Mouse (Mus musculus) cerebellum, adult 2 months (tissue): Measurements from ENCODE around the gene Cacna1s. TPM values are rescaled to one million over a fixed set of nuclear protein-coding genes. Genes with fewer than 3 reads are reported as not detected.

Experiments used
- DNase-seq, 2 experiments: peaks; one replicate each; pipeline ENCODE4 v3.0.0; 2021
- H3K27ac ChIP-seq: fragments of 200-500 bp; 2 replicates; pipeline ENCODE4 v1.5.1; 2012; ENCODE audit warnings: low read length, control low read depth, inconsistent platforms; ENCODE audit not compliant: insufficient read depth
- H3K27me3 ChIP-seq: fragments of 200-500 bp; 2 replicates; pipeline ENCODE4 v1.6.1; 2012; ENCODE audit warnings: inconsistent platforms, mild to moderate bottlenecking, low read length, moderate library complexity; ENCODE audit not compliant: control insufficient read depth, insufficient read depth
- H3K4me1 ChIP-seq: fragments of 200-500 bp; 2 replicates; pipeline ENCODE4 v1.6.1; 2011; ENCODE audit warnings: low read length; ENCODE audit not compliant: control insufficient read depth, insufficient read depth
- H3K4me3 ChIP-seq: fragments of 200-500 bp; replicated peaks from 2 replicates; pipeline ENCODE3; 2011; ENCODE audit warnings: mild to moderate bottlenecking, low read depth, low read length, control low read depth; ENCODE audit not compliant: insufficient read depth
- CTCF ChIP-seq: fragments of 200-500 bp; IDR thresholded peaks from 2 replicates; pipeline ENCODE4 v1.5.1; 2011; ENCODE audit warnings: low read depth, mild to moderate bottlenecking, control low read depth, low read length, moderate library complexity, borderline replicate concordance; ENCODE audit not compliant: insufficient read depth
- POLR2A ChIP-seq: fragments of 200-500 bp; IDR thresholded peaks from 2 replicates; pipeline ENCODE4 v1.6.1; 2011; ENCODE audit warnings: low read length, control low read depth, borderline replicate concordance; ENCODE audit not compliant: insufficient read depth
- WGBS: fragments of 180-500 bp; shearing (Covaris S2); methylation state at CpG from one replicate; pipeline ENCODE4 v1.1.7; 2018; 5-methylcytosine and 5-hydroxymethylcytosine counted together
- polyA plus RNA-seq: library from polyadenylated mRNA; depleted of rRNA; stranded (reverse); fragments of >200 nt; gene quantifications from 2 replicates; pipeline ENCODE4 v1.2.3, GENCODE M21; 2012

Cacna1s gene
- polyA plus RNA-seq, 1 experiment: 1.2 TPM

GRCm38 (mm10) chr1:136085988-136086685 is 33.6 kb downstream of the Cacna1s start:
- Histone ChIP-seq H3K4me1 (no peaks in the 10 kb centered on the region), H3K27ac (no peak overlapping the region), H3K27me3 (no peaks in the 10 kb centered on the region), H3K4me3 (no peak overlapping the region)
- TF ChIP-seq POLR2A (no peak), CTCF (no peak)
- DNase-seq: no peak
- WGBS: 93% methylated on average over 3 of the region's 3 CpGs

GRCm38 (mm10) chr1:136089368-136090165 is 37.0 kb downstream of the Cacna1s start:
- Histone ChIP-seq H3K4me1 (no peaks in the 10 kb centered on the region), H3K4me3 (no peak overlapping the region), H3K27ac (no peak overlapping the region), H3K27me3 (no peaks in the 10 kb centered on the region)
- WGBS: 56% methylated on average over 9 of the region's 9 CpGs
- TF ChIP-seq POLR2A: no peak
- no peak for TF ChIP-seq CTCF
- peak in 1 of 2 experiments; percentile 36 for DNase-seq

- TF ChIP-seq POLR2A: no peak
- TF ChIP-seq CTCF: no peak
- no peak overlapping the region for H3K27ac ChIP-seq
- 91% methylated on average over 3 of the region's 3 CpGs for WGBS
- no peak for DNase-seq
- H3K4me1 ChIP-seq: no peaks in the 10 kb centered on the region
- H3K27me3 ChIP-seq: no peaks in the 10 kb centered on the region
- no peak overlapping the region for H3K4me3 ChIP-seq
These were observed 41.2 kb downstream of the Cacna1s start for GRCm38 (mm10) chr1:136093726-136094125.

- no peak for DNase-seq
- Histone ChIP-seq H3K4me3 (no peak overlapping the region), H3K4me1 (no peaks in the 10 kb centered on the region), H3K27ac (no peak overlapping the region), H3K27me3 (no peaks in the 10 kb centered on the region)
- TF ChIP-seq POLR2A: no peak
- no peak for TF ChIP-seq CTCF
- WGBS: 45% methylated on average over 5 of the region's 5 CpGs
These were observed 42.3 kb downstream of the Cacna1s start for GRCm38 (mm10) chr1:136094807-136095206.

- no peak overlapping the region for H3K27ac ChIP-seq
- no peaks in the 10 kb centered on the region for H3K27me3 ChIP-seq
- TF ChIP-seq CTCF (no peak), POLR2A (no peak)
- no peak for DNase-seq
- H3K4me3 ChIP-seq: no peak overlapping the region
- WGBS: 73% methylated on average over 4 of the region's 4 CpGs
- peaks cover 10% of the 10 kb centered on the region for H3K4me1 ChIP-seq
These were observed 49.5 kb downstream of the Cacna1s start for GRCm38 (mm10) chr1:136102094-136102493.

- H3K4me1 ChIP-seq: peaks cover 10% of the 10 kb centered on the region
- 20% methylated on average over 3 of the region's 3 CpGs for WGBS
- no peak for DNase-seq
- no peak overlapping the region for H3K4me3 ChIP-seq
- no peak for TF ChIP-seq CTCF
- no peak for TF ChIP-seq POLR2A
- no peaks in the 10 kb centered on the region for H3K27me3 ChIP-seq
- no peak overlapping the region for H3K27ac ChIP-seq
These were observed 50.0 kb downstream of the Cacna1s start for GRCm38 (mm10) chr1:136102551-136102950.

GRCm38 (mm10) chr1:136102981-136103380 is 50.4 kb downstream of the Cacna1s start:
- no peak for DNase-seq
- no peak overlapping the region for H3K4me3 ChIP-seq
- H3K27me3 ChIP-seq: no peaks in the 10 kb centered on the region
- TF ChIP-seq POLR2A: no peak
- no peak for TF ChIP-seq CTCF
- peaks cover 10% of the 10 kb centered on the region for H3K4me1 ChIP-seq
- 56% methylated on average over 2 of the region's 2 CpGs for WGBS
- H3K27ac ChIP-seq: no peak overlapping the region

GRCm38 (mm10) chr1:136103696-136104095 is 51.1 kb downstream of the Cacna1s start:
- WGBS: 62% methylated on average over 7 of the region's 7 CpGs
- Histone ChIP-seq H3K27me3 (no peaks in the 10 kb centered on the region), H3K4me1 (peaks cover 10% of the 10 kb centered on the region), H3K4me3 (no peak overlapping the region), H3K27ac (no peak overlapping the region)
- DNase-seq: no peak
- TF ChIP-seq POLR2A (no peak), CTCF (no peak)
